Mouse (Mus musculus) embryonic facial prominence, embryonic 15.5 days (tissue): ENCODE results near the gene Coq3. TPM values are rescaled to one million over a fixed set of nuclear protein-coding genes. Genes with fewer than 3 reads are reported as not detected.

Experiments used
- ATAC-seq: fragments of 200-750 bp; cut with Nextera tagmentation; 2 replicates; pipeline ENCODE4 v1.8.0; 2017; ENCODE audit warnings: low read depth, moderate TSS enrichment; ENCODE audit not compliant: insufficient number of reproducible peaks, low FRiP score, low TSS enrichment
- H3K27ac ChIP-seq: fragments of 300-500 bp; sonication (generic); replicated peaks from 2 replicates; pipeline ENCODE4 v1.5.1; 2015; ENCODE audit warnings: mild to moderate bottlenecking, inconsistent platforms
- H3K27me3 ChIP-seq: fragments of 300-500 bp; sonication (generic); 2 replicates; pipeline ENCODE4 v1.6.1; 2015; ENCODE audit warnings: inconsistent platforms
- H3K36me3 ChIP-seq: fragments of 300-500 bp; sonication (generic); 2 replicates; pipeline ENCODE4 v1.6.1; 2015; ENCODE audit warnings: mild to moderate bottlenecking, inconsistent platforms
- H3K4me1 ChIP-seq: fragments of 300-500 bp; sonication (generic); 2 replicates; pipeline ENCODE4 v1.6.1; 2015; ENCODE audit warnings: inconsistent platforms
- H3K4me2 ChIP-seq: fragments of 300-500 bp; sonication (generic); replicated peaks from 2 replicates; pipeline ENCODE4 v1.6.1; 2015; ENCODE audit warnings: mild to moderate bottlenecking, inconsistent platforms
- H3K4me3 ChIP-seq: fragments of 300-500 bp; sonication (generic); replicated peaks from 2 replicates; pipeline ENCODE4 v1.5.1; 2015; ENCODE audit warnings: mild to moderate bottlenecking, inconsistent platforms
- H3K9ac ChIP-seq: fragments of 300-500 bp; sonication (generic); 2 replicates; pipeline ENCODE4 v1.6.1; 2015; ENCODE audit warnings: inconsistent platforms
- H3K9me3 ChIP-seq: fragments of 300-500 bp; sonication (generic); replicated peaks from 2 replicates; pipeline ENCODE4 v1.6.1; 2016; ENCODE audit warnings: inconsistent platforms
- WGBS: fragments of 180-500 bp; shearing (Covaris S2); methylation state at CpG from one replicate; pipeline ENCODE4 v1.1.7; 2015; 5-methylcytosine and 5-hydroxymethylcytosine counted together
- polyA plus RNA-seq: library from polyadenylated mRNA; unstranded; fragments of >200 nt; fragmentation: Nextera tagmentation; extraction: Ambion mirVana; gene quantifications from 2 replicates; pipeline ENCODE4 v1.2.1, GENCODE M21; 2015

The Coq3 gene
- polyA plus RNA-seq: 13.1 and 13.5 TPM in 2 replicates

GRCm38 (mm10) chr4:21879565-21880220, at the start of gene Coq3:
Coq3 (plus strand) TSS chr4:21879673.
- Histone ChIP-seq H3K4me1 (no peaks in the 10 kb centered on the region), H3K9ac (peak within 1 kb of the TSS; percentile 69), H3K27ac (peak within 1 kb of the TSS; percentile 94), H3K9me3 (no peaks in the 10 kb centered on the region), H3K4me2 (peak within 1 kb of the TSS; percentile 63), H3K36me3 (peaks cover 6% of the 10 kb centered on the region; the same call in 1 of the 2 replicates), H3K27me3 (no peaks in the 10 kb centered on the region), H3K4me3 (peak within 1 kb of the TSS; percentile 79)
- ATAC-seq: peak; percentile 86
- under 1% methylated on average over 51 of the region's 51 CpGs for WGBS

DNA sequence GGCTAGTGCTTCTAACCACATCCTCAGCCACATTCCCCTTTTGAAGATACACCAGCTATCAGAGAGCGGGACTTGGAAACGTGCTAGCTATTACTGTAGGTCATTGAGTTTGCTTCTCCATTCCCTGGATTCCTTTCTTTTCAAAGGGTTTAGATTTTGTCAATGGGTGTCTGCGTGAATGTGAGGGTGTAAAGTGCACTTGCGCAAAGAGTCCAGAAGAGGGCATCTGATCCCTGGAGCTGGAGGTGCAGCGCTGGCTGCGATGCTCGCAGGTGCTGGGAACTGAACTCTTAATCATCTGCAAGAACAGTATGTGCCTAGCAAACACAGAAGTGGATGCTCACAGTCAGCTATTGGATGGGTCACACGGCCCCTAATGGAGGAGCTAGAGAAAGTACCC, 46.6 kb upstream of the Coq3 start:
- H3K4me2 ChIP-seq: no peak overlapping the region
- H3K9ac ChIP-seq: no peak overlapping the region
- H3K27ac ChIP-seq: no peak overlapping the region
- peaks cover 27% of the 10 kb centered on the region for H3K36me3 ChIP-seq
- no peaks in the 10 kb centered on the region for H3K27me3 ChIP-seq
- 94% methylated on average over 8 of the region's 8 CpGs for WGBS
- H3K4me1 ChIP-seq: no peaks in the 10 kb centered on the region
- no peaks in the 10 kb centered on the region for H3K9me3 ChIP-seq
- H3K4me3 ChIP-seq: no peak overlapping the region
- ATAC-seq: no peak

- peak within 1 kb of the TSS; percentile 50 for H3K4me2 ChIP-seq
- no peaks in the 10 kb centered on the region for H3K9me3 ChIP-seq
- under 1% methylated on average over 50 of the region's 50 CpGs for WGBS
- peaks cover 8% of the 10 kb centered on the region for H3K4me1 ChIP-seq
- peak; percentile 98 for ATAC-seq
- peak within 1 kb of the TSS; percentile 99 for H3K27ac ChIP-seq
- H3K4me3 ChIP-seq: peak within 1 kb of the TSS; percentile 92
- no peaks in the 10 kb centered on the region for H3K27me3 ChIP-seq
- H3K9ac ChIP-seq: peak within 1 kb of the TSS; percentile 97
- H3K36me3 ChIP-seq: no peaks in the 10 kb centered on the region
These were observed 31.8 kb upstream of the Coq3 start, which contains the start of gene Pnisr for GRCm38 (mm10) chr4:21847481-21848286. Pnisr (plus strand) TSS chr4:21847583.

- no peaks in the 10 kb centered on the region for H3K27me3 ChIP-seq
- ATAC-seq: peak; percentile 86
- H3K4me1 ChIP-seq: peaks cover 8% of the 10 kb centered on the region
- H3K4me2 ChIP-seq: peak overlapping the region; percentile 50
- peak overlapping the region; percentile 97 for H3K9ac ChIP-seq
- H3K27ac ChIP-seq: peak overlapping the region; percentile 99
- H3K4me3 ChIP-seq: peak overlapping the region; percentile 92
- WGBS: 0% methylated on average over 24 of the region's 24 CpGs
- no peaks in the 10 kb centered on the region for H3K9me3 ChIP-seq
- H3K36me3 ChIP-seq: no peaks in the 10 kb centered on the region
These were observed 31.2 kb upstream of the Coq3 start for GRCm38 (mm10) chr4:21848287-21848630.

DNA sequence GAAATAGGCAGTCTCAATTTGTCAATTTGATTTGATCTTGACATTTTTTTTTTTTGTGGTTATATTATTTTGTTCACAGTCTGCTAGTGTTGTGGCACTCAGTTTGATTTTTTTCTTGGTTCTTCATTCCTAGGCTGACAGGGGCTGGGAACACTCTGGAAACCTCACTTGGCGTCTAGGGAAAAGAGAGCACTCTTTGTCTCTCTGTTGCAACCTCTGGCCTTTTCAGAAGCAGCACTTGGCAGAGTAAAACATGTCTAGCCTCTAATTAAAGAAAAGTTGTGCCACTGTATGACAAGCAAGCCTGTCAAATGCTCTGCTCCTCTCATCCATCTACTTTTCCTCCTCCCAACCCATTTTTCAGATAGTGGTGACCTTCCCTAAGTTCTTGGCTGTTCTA, 22.0 kb upstream of the Coq3 start:
- ATAC-seq: no peak
- 57% methylated on average over 1 of the region's 1 CpGs for WGBS
- no peaks in the 10 kb centered on the region for H3K9me3 ChIP-seq
- H3K4me1 ChIP-seq: no peaks in the 10 kb centered on the region
- H3K9ac ChIP-seq: no peak overlapping the region
- H3K27ac ChIP-seq: no peak overlapping the region
- H3K36me3 ChIP-seq: peaks cover 53% of the 10 kb centered on the region
- no peaks in the 10 kb centered on the region for H3K27me3 ChIP-seq
- H3K4me3 ChIP-seq: no peak overlapping the region
- H3K4me2 ChIP-seq: no peak overlapping the region

DNA sequence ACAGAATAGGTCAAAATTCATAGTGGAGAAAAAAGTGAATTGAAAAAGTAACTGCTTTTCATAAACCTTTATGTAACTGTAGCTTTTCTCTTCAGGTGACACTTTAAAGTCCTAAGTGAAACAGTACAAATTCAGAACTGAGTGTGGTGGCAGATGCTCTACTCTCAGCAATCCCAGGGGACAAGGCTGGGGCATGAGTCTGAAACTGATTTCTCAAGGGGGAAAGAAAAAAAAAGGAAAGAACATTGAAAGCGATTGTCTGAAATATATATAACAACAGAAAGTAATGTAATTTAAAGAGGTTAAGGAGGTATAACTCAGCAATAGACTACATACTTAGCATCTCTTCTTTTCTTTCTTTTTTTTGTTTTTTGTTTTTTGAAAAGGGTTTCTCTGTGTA, 14.2 kb upstream of the Coq3 start:
- no peak overlapping the region for H3K27ac ChIP-seq
- 94% methylated on average over 1 of the region's 1 CpGs for WGBS

GRCm38 (mm10) chr4:21878776-21879175, 697 bp upstream of the Coq3 start:
- Histone ChIP-seq H3K4me3 (peak overlapping the region; percentile 79), H3K4me2 (peak overlapping the region; percentile 63), H3K36me3 (peaks cover 14% of the 10 kb centered on the region), H3K27me3 (no peaks in the 10 kb centered on the region), H3K9ac (no peak overlapping the region), H3K9me3 (no peaks in the 10 kb centered on the region), H3K4me1 (no peaks in the 10 kb centered on the region), H3K27ac (no peak overlapping the region; the same call in 1 of the 2 replicates)
- 32% methylated on average over 6 of the region's 6 CpGs for WGBS
- ATAC-seq: no peak

More for the DNA sequence above, 14.2 kb upstream of the Coq3 start:
- H3K27me3 ChIP-seq: no peaks in the 10 kb centered on the region
- no peak overlapping the region for H3K4me2 ChIP-seq
- H3K9me3 ChIP-seq: no peaks in the 10 kb centered on the region
- H3K4me1 ChIP-seq: no peaks in the 10 kb centered on the region
- H3K9ac ChIP-seq: no peak overlapping the region
- no peak overlapping the region for H3K4me3 ChIP-seq
- peaks cover 59% of the 10 kb centered on the region for H3K36me3 ChIP-seq
- no peak for ATAC-seq

DNA sequence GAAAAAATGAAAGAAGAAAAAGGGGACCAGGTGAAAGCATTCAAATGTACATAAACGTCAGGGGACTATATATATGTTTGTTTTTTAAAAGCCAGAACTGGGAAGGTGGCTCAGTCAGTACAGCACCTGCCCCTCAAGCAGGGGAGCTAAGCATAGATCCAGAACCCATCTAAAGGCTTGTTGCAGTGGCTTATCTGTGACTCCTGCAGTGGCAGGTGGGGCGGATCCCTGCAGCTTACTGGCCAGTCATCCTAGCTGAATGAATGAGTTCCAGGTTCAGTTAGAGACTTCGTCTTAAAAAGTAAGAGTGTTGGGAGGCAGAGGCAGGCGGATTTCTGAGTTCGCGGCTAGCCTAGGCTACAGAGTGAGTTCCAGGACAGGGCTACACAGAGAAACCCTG, 3.3 kb downstream of the Coq3 start:
- Histone ChIP-seq H3K9me3 (no peaks in the 10 kb centered on the region), H3K4me2 (no peak overlapping the region), H3K9ac (no peak overlapping the region), H3K4me3 (no peak overlapping the region), H3K27me3 (no peaks in the 10 kb centered on the region), H3K4me1 (no peaks in the 10 kb centered on the region), H3K36me3 (no peaks in the 10 kb centered on the region), H3K27ac (no peak overlapping the region)
- no peak for ATAC-seq
- 91% methylated on average over 6 of the region's 6 CpGs for WGBS

GRCm38 (mm10) chr4:21885831-21886230, 6.4 kb downstream of the Coq3 start:
- no peak for ATAC-seq
- Histone ChIP-seq H3K9me3 (no peaks in the 10 kb centered on the region), H3K27ac (no peak overlapping the region), H3K36me3 (no peaks in the 10 kb centered on the region), H3K4me1 (no peaks in the 10 kb centered on the region), H3K4me2 (no peak overlapping the region), H3K9ac (no peak overlapping the region), H3K27me3 (no peaks in the 10 kb centered on the region), H3K4me3 (no peak overlapping the region)
- WGBS: 79% methylated on average over 8 of the region's 8 CpGs

DNA sequence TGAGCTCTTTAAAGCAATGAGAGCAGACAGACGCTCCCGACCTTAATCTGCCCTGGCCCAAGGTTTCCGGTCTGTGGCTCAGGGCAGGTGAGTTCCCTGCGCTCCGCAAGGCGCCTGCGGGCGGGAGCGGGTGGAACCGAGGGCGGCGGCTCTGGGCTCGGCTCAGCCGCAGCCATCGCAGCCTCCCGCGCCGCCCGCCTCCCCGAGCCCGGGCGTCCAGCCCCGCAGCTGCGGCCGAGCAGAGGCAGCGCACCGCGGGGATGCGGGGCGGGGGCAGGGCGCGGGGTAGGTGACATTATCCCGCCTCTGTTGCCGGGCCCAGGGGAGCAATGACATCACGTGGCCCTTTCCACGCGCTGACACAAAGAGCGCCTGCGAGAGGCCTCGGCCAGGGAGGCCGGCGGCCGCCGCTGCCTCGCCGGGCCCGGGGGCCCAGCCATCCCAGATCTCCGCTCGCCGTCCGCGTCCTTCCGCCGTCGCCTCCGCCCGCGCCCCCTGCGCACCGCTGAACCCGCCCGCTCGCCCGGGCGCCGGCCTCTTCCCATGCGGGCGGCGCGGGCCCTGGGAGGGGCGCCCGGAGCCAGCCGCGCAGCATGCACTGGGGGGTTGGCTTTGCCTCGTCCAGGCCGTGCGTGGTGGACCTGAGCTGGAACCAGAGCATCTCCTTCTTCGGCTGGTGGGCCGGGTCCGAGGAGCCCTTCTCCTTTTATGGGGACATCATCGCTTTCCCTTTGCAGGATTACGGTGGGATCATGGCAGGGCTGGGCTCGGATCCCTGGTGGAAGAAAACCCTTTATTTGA, 51.7 kb downstream of the Coq3 start, which contains the start of gene Faxc:
Gene Faxc (plus strand): TSS at position 359 of the 801 bp plus-strand sequence.
- H3K9ac ChIP-seq: peak within 1 kb of the TSS; percentile 79
- H3K9me3 ChIP-seq: no peaks in the 10 kb centered on the region
- WGBS: under 1% methylated on average over 80 of the region's 83 CpGs
- peak; percentile 86 for ATAC-seq
- peaks cover 20% of the 10 kb centered on the region for H3K4me1 ChIP-seq
- H3K27me3 ChIP-seq: no peaks in the 10 kb centered on the region
- H3K4me3 ChIP-seq: peak within 1 kb of the TSS; percentile 78
- peak within 1 kb of the TSS; percentile 78 for H3K27ac ChIP-seq
- peak within 1 kb of the TSS; percentile 87 for H3K4me2 ChIP-seq
- peaks cover under 1% of the 10 kb centered on the region; the same call in 1 of the 2 replicates for H3K36me3 ChIP-seq
